Mouse (Mus musculus) forebrain, embryonic 12.5 days (tissue): ENCODE data around the gene F9. TPM values are rescaled to one million over a fixed set of nuclear protein-coding genes. Genes with fewer than 3 reads are reported as not detected.

Experiments used
- polyA plus RNA-seq: library from polyadenylated mRNA; unstranded; fragments of >200 nt; fragmentation: Nextera tagmentation; extraction: Ambion mirVana; gene quantifications from 2 replicates; pipeline ENCODE4 v1.2.1, GENCODE M21; 2016

Gene F9
- polyA plus RNA-seq, 1 experiment from 2014 or later, result not detected

Other genes starting within 250 kb of the F9 start
- gene Mcf2, start 179.6 kb downstream of the F9 start, polyA plus RNA-seq, result 0.79 and 0.88 TPM in 2 replicates